Mouse (Mus musculus): ENCODE data around the gene Hc. TPM values are rescaled to one million over a fixed set of nuclear protein-coding genes. Genes with fewer than 3 reads are reported as not detected.

Hc gene
- total and polyA plus RNA-seq, 3 experiments = 0.74 to 1.2 (median 0.91) TPM

GRCm38 (mm10) chr2:34961481-34962036 is 99.7 kb downstream of the Hc start, which contains the start of gene Traf1:
Gene Traf1 (minus strand): TSS chr2:34961772.
- dilution Hi-C loops (cut with MboI; ENCODE audit: extremely low pct_ligation_motif_present, extremely low pct_unique_long_range_greater_than_20kb, low sequenced_read_pairs) = no loop called here
- H3K9ac ChIP-seq (ENCODE audit: insufficient read depth, low read depth) = peak within 1 kb of the TSS; percentile 70

GRCm38 (mm10) chr2:34960966-34961365 is 100.3 kb downstream of the Hc start:
- peak overlapping the region; percentile 97 for H3K27ac ChIP-seq (ENCODE audit: insufficient read depth, low read depth)

More at GRCm38 (mm10) chr2:34961481-34962036, 99.7 kb downstream of the Hc start, which contains the start of gene Traf1:
- H3K27me3 ChIP-seq (replicated peaks) = no peaks in the 10 kb centered on the region
- peaks cover 4% of the 10 kb centered on the region for H3K9me3 ChIP-seq (replicated peaks; ENCODE audit: low read length)
- H3K79me2 ChIP-seq (replicated peaks; ENCODE audit: control insufficient read depth, extremely low read depth, insufficient read depth, poor library complexity, severe bottlenecking) = peaks cover 15% of the 10 kb centered on the region
- peak within 1 kb of the TSS; percentile 74 for H3K4me2 ChIP-seq (ENCODE audit: insufficient read depth, low read depth, poor library complexity, severe bottlenecking)
- TF ChIP-seq MAX (IDR thresholded peaks at IDR 0.05; ENCODE audit: low read length) (0 out of 2 replicates have a peak, but pooled peaks have one; percentile 11), POLR2A (IDR thresholded peaks at IDR 0.05; ENCODE audit: low read depth, low read length) (peak; percentile 39; the same call in 1 of the 2 replicates), CHD2 (IDR thresholded peaks at IDR 0.05; ENCODE audit: low read length) (0 out of 2 replicates have a peak, but pooled peaks have one; percentile 47), POLR2AphosphoS2 (IDR thresholded peaks at IDR 0.05; ENCODE audit: low read depth, low read length) (peak; percentile 46; the same call in 1 of the 2 replicates), UBTF (IDR thresholded peaks at IDR 0.05; ENCODE audit: low read depth, low read length) (peak; percentile 90), NELFE (IDR thresholded peaks at IDR 0.05; ENCODE audit: low read depth, low read length) (0 out of 2 replicates have a peak, but pooled peaks have one; percentile 14), IRF4 (IDR thresholded peaks at IDR 0.05; ENCODE audit: low read depth, low read length) (peak; percentile 29; the same call in 1 of the 2 replicates), BHLHE40 (IDR thresholded peaks at IDR 0.05; ENCODE audit: low read depth, low read length) (0 out of 2 replicates have a peak, but pooled peaks have one; percentile 14), SIN3A (IDR thresholded peaks at IDR 0.05; ENCODE audit: low read length) (0 out of 2 replicates have a peak, but pooled peaks have one; percentile 39), HCFC1 (IDR thresholded peaks at IDR 0.05; ENCODE audit: low read depth, low read length) (0 out of 2 replicates have a peak, but pooled peaks have one; percentile 17), EP300 (IDR thresholded peaks at IDR 0.05; ENCODE audit: low read length) (no peak), USF2 (conservative IDR thresholded peaks at IDR 0.05; ENCODE audit: low read depth, low read length) (no peak), NRF1 (IDR thresholded peaks at IDR 0.05; ENCODE audit: low read depth, low read length) (no peak), CHD1 (IDR thresholded peaks at IDR 0.05; ENCODE audit: low read depth, low read length) (peak; percentile 79; the same call in 1 of the 2 replicates), ETS1 (conservative IDR thresholded peaks at IDR 0.05; ENCODE audit: low read depth, low read length) (no peak), TBP (conservative IDR thresholded peaks at IDR 0.05; ENCODE audit: low read depth, low read length) (0 out of 2 replicates have a peak, but pooled peaks have one; percentile 44), TCF12 (IDR thresholded peaks at IDR 0.05; ENCODE audit: low read depth, low read length) (peak; percentile 39; the same call in 1 of the 2 replicates), RCOR1 (conservative IDR thresholded peaks at IDR 0.05; ENCODE audit: low read depth, low read length) (0 out of 2 replicates have a peak, but pooled peaks have one; percentile 18), MYC (IDR thresholded peaks at IDR 0.05; ENCODE audit: low read depth, low read length) (no peak)
- in situ Hi-C loops (cut with MboI; ENCODE audit: low pct_ligation_motif_present, low pct_unique_long_range_greater_than_20kb, low sequenced_read_pairs) = loop anchor here (10.0 kb wide), 3 partner anchors 47 to 167 kb away; partner anchors contain the start of genes AI182371, Cntrl, Phf19 and Rabepk
- peak within 1 kb of the TSS; percentile 97 for H3K27ac ChIP-seq (ENCODE audit: insufficient read depth, low read depth)
- DNase-seq (ENCODE audit: extremely low read depth) = no peak
- peaks cover 17 to 69% of the 10 kb centered on the region in 2 experiments for H3K4me1 ChIP-seq (ENCODE audit: control insufficient read depth in 1 of 2, insufficient read depth in 2 of 2)
- H3K4me3 ChIP-seq (replicated peaks in 1 of 3; ENCODE audit: low read depth in 2 of 3, low read length in 2 of 3, poor library complexity in 1 of 3) = peak within 1 kb of the TSS; percentile 47 to 68 (median 49)
- peaks cover 0 to 8% of the 10 kb centered on the region in 2 experiments for H3K36me3 ChIP-seq (replicated peaks in 1 of 2; ENCODE audit: control insufficient read depth in 1 of 2, insufficient read depth in 1 of 2, low read length in 1 of 2)

More at GRCm38 (mm10) chr2:34960966-34961365, 100.3 kb downstream of the Hc start:
- Histone ChIP-seq H3K36me3 (replicated peaks in 1 of 2; ENCODE audit: control insufficient read depth in 1 of 2, insufficient read depth in 1 of 2, low read length in 1 of 2) (peaks cover 4 to 11% of the 10 kb centered on the region in 2 experiments), H3K27me3 (replicated peaks) (no peaks in the 10 kb centered on the region), H3K4me2 (ENCODE audit: insufficient read depth, low read depth, poor library complexity, severe bottlenecking) (peak overlapping the region; percentile 74), H3K79me2 (replicated peaks; ENCODE audit: control insufficient read depth, extremely low read depth, insufficient read depth, poor library complexity, severe bottlenecking) (peaks cover 21% of the 10 kb centered on the region), H3K9me3 (replicated peaks; ENCODE audit: low read length) (peaks cover 4% of the 10 kb centered on the region), H3K4me3 (replicated peaks in 1 of 3; ENCODE audit: low read depth in 2 of 3, low read length in 2 of 3, poor library complexity in 1 of 3) (peak overlapping the region; percentile 47 to 68 (median 49)), H3K9ac (ENCODE audit: insufficient read depth, low read depth) (peak overlapping the region; percentile 70), H3K4me1 (ENCODE audit: control insufficient read depth in 1 of 2, insufficient read depth in 2 of 2) (peaks cover 17 to 75% of the 10 kb centered on the region in 2 experiments)
- in situ Hi-C loops (cut with MboI; ENCODE audit: low pct_ligation_motif_present, low pct_unique_long_range_greater_than_20kb, low sequenced_read_pairs) = loop anchor here (10.0 kb wide), 3 partner anchors 46 to 166 kb away; partner anchors contain the start of genes AI182371, Cntrl, Phf19 and Rabepk
- DNase-seq (ENCODE audit: extremely low read depth) = no peak
- TF ChIP-seq ZKSCAN1 (IDR thresholded peaks at IDR 0.05; ENCODE audit: borderline replicate concordance, low read depth, low read length) (no peak), IRF4 (IDR thresholded peaks at IDR 0.05; ENCODE audit: low read depth, low read length) (no peak), RCOR1 (conservative IDR thresholded peaks at IDR 0.05; ENCODE audit: low read depth, low read length) (no peak), BHLHE40 (IDR thresholded peaks at IDR 0.05; ENCODE audit: low read depth, low read length) (no peak), HCFC1 (IDR thresholded peaks at IDR 0.05; ENCODE audit: low read depth, low read length) (no peak), CHD1 (IDR thresholded peaks at IDR 0.05; ENCODE audit: low read depth, low read length) (no peak), MEF2A (IDR thresholded peaks at IDR 0.05; ENCODE audit: borderline replicate concordance, low read depth, low read length) (no peak), ZNF384 (IDR thresholded peaks at IDR 0.05; ENCODE audit: low read depth, low read length) (no peak), JUND (conservative IDR thresholded peaks at IDR 0.05; ENCODE audit: low read depth, low read length) (no peak), CHD2 (IDR thresholded peaks at IDR 0.05; ENCODE audit: low read length) (no peak), ELF1 (IDR thresholded peaks at IDR 0.05; ENCODE audit: low read depth, low read length) (no peak), E2F4 (IDR thresholded peaks at IDR 0.05; ENCODE audit: insufficient replicate concordance, low read depth, low read length) (no peak)
- dilution Hi-C loops (cut with MboI; ENCODE audit: extremely low pct_ligation_motif_present, extremely low pct_unique_long_range_greater_than_20kb, low sequenced_read_pairs) = no loop called here
